Mouse (Mus musculus) kidney, embryonic 15.5 days (tissue): ENCODE results near the gene Hip1r. TPM values are rescaled to one million over a fixed set of nuclear protein-coding genes. Genes with fewer than 3 reads are reported as not detected.

Source experiments
- ATAC-seq: fragments of 200-750 bp; cut with Nextera tagmentation; replicated peaks from 2 replicates; pipeline ENCODE4 v1.8.0; 2017; ENCODE audit warnings: moderate TSS enrichment; ENCODE audit not compliant: low FRiP score
- H3K27ac ChIP-seq: fragments of 300-500 bp; sonication (generic); 2 replicates; pipeline ENCODE4 v1.5.1; 2015; ENCODE audit warnings: mild to moderate bottlenecking, inconsistent platforms
- H3K27me3 ChIP-seq: fragments of 300-500 bp; sonication (generic); 2 replicates; pipeline ENCODE4 v1.6.1; 2015; ENCODE audit warnings: inconsistent platforms
- H3K36me3 ChIP-seq: fragments of 300-500 bp; sonication (generic); 2 replicates; pipeline ENCODE4 v1.6.1; 2015; ENCODE audit warnings: inconsistent platforms
- H3K4me1 ChIP-seq: fragments of 300-500 bp; sonication (generic); 2 replicates; pipeline ENCODE4 v1.6.1; 2015; ENCODE audit warnings: inconsistent platforms
- H3K4me2 ChIP-seq: fragments of 300-500 bp; sonication (generic); 2 replicates; pipeline ENCODE4 v1.6.1; 2015; ENCODE audit warnings: moderate library complexity, mild to moderate bottlenecking, inconsistent platforms
- H3K4me3 ChIP-seq: fragments of 300-500 bp; sonication (generic); replicated peaks from 2 replicates; pipeline ENCODE4 v1.5.1; 2015; ENCODE audit warnings: mild to moderate bottlenecking, inconsistent platforms
- H3K9ac ChIP-seq: fragments of 300-500 bp; sonication (generic); 2 replicates; pipeline ENCODE4 v1.6.1; 2015; ENCODE audit warnings: mild to moderate bottlenecking, inconsistent platforms
- H3K9me3 ChIP-seq: fragments of 300-500 bp; sonication (generic); replicated peaks from 2 replicates; pipeline ENCODE4 v1.6.1; 2016; ENCODE audit warnings: inconsistent platforms
- WGBS: fragments of 180-500 bp; shearing (Covaris S2); methylation state at CpG from one replicate; pipeline ENCODE4 v1.1.7; 2015; ENCODE audit warnings: mixed read lengths; 5-methylcytosine and 5-hydroxymethylcytosine counted together
- polyA plus RNA-seq: library from polyadenylated mRNA; unstranded; fragments of >200 nt; fragmentation: Nextera tagmentation; extraction: Ambion mirVana; gene quantifications from 2 replicates; pipeline ENCODE4 v1.2.1, GENCODE M21; 2015

The Hip1r gene
- polyA plus RNA-seq, 1 experiment from 2014 or later, result 18.2 TPM

DNA sequence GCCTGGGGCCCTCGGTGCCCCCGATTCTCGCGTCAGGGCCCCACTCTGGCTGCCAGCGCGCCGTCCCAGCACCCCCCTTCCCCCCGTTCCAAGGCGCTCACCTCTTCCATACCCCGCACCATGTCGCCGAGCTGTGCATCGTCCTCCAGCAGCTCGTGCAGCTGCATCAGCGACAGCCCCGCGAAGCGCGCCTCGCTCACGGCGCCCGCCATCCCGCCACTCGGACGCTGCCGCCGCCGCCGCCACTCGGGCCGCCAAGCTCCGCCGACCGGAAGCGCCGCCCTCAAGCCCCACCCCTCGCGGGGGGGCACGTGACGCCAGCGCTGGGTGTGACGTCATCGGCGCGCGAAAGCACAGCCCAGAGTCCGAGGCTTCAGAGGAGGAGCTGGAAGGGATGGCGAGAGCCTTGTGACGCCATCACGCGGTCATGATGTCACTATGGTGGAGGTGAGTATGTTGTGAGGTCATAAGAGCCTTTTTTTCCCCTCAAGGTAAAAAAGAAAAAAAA lies 58.6 kb downstream of the Hip1r start, which contains the start of gene Vps37b:
TSS of gene Vps37b (minus strand) at position 270 of the 508 bp plus-strand sequence.
- Histone ChIP-seq H3K27ac (peak within 1 kb of the TSS; percentile 94), H3K4me2 (peak within 1 kb of the TSS; percentile 83), H3K9me3 (no peaks in the 10 kb centered on the region), H3K36me3 (no peaks in the 10 kb centered on the region), H3K4me3 (peak within 1 kb of the TSS; percentile 91), H3K9ac (peak within 1 kb of the TSS; percentile 82), H3K4me1 (peaks cover 47% of the 10 kb centered on the region), H3K27me3 (no peaks in the 10 kb centered on the region)
- ATAC-seq, result peak; percentile 50
- under 1% methylated on average over 52 of the region's 52 CpGs for WGBS

DNA sequence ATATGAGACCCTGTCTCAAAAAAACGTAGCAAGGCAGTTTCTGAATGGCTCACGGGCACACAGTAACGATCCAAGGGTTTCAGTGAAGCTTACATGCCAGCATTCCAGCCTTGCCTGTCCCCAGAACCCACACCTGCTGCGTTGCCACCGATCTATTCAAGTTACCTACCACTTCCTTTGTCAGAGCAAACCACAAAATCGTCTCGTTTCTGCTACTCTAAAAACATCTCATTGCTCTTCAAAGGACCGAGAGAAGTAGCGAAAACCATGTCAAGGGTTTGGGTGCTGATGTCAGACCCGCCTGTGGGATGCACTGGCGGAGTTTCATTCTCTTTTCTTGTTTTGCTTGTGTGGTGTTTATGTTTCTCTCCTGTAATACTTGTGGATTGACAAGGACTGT lies 61.0 kb downstream of the Hip1r start:
- ATAC-seq, result no peak
- WGBS, result 69% methylated on average over 11 of the region's 11 CpGs
- Histone ChIP-seq H3K9ac (no peak overlapping the region), H3K4me3 (no peak overlapping the region), H3K27me3 (no peaks in the 10 kb centered on the region), H3K9me3 (no peaks in the 10 kb centered on the region), H3K27ac (no peak overlapping the region), H3K4me2 (no peak overlapping the region), H3K4me1 (peaks cover 25% of the 10 kb centered on the region), H3K36me3 (no peaks in the 10 kb centered on the region)

DNA sequence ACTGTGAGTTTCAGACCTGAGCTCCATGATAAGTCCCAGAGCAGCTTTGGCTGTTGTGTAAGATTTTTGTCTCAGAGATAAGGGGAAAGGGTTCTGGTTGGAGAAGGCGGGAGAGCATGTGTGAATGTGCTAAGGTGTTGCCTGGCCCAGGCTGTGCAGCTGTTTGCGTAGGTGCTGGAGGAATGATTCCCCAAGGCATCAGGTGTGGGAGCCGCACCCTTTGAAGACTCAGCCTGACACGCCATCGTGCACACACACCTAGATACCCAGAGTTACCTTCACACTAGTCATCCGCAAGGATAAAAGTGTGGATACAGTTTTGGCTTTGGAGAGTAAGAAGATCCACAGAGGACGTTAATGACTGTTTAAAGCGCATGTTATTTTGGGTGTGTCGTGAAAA lies 62.0 kb downstream of the Hip1r start:
- Histone ChIP-seq H3K4me1 (peaks cover 16% of the 10 kb centered on the region), H3K9ac (no peak overlapping the region), H3K9me3 (no peaks in the 10 kb centered on the region), H3K36me3 (no peaks in the 10 kb centered on the region), H3K4me2 (no peak overlapping the region), H3K27me3 (no peaks in the 10 kb centered on the region), H3K4me3 (no peak overlapping the region), H3K27ac (no peak overlapping the region)
- no peak for ATAC-seq
- WGBS, result 85% methylated on average over 9 of the region's 9 CpGs

DNA sequence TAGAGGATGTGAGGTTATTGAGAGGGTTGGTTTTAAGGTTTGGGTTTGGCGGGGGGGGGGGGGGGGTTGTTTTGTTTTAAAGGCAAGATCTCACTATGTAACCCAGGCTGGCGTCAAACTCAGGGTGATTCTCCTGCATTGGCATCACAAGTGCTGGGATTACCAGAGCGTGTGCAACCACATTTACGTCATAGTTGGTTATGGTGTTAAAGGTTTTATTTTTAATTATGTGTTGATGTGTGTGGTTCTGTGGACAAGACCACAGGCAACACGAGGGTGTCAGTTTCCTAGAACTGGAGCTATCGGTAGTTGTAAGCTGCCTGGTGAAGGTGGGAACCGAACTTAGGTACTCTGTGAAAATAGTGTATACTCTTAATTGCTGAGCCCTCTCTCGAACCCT lies 62.4 kb downstream of the Hip1r start:
- Histone ChIP-seq H3K27me3 (no peaks in the 10 kb centered on the region), H3K9me3 (no peaks in the 10 kb centered on the region), H3K27ac (no peak overlapping the region), H3K4me3 (no peak overlapping the region), H3K9ac (no peak overlapping the region), H3K4me1 (peaks cover 12% of the 10 kb centered on the region), H3K4me2 (no peak overlapping the region), H3K36me3 (no peaks in the 10 kb centered on the region)
- ATAC-seq, result no peak
- WGBS, result 72% methylated on average over 8 of the region's 8 CpGs

DNA sequence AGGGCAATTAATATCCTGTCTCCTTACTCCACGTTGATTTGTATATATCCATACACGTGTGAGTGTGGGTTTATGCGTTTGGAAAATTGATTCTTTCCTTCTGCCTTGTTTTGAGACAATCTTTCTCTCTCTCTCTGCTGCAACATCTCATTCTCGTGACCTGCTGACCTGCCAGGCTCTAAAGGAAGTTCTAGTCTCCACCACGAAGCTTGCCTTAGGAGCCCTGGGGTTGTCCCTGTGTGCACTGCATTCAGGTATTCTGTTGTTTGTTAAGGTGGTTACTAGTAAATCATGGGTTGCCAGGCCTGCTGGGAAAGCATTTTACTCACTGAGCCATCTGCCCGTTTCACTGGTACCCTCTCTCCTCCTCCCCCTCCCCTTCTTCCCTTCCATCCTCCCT lies 62.9 kb downstream of the Hip1r start:
- H3K27ac ChIP-seq, result no peak overlapping the region
- WGBS, result 44% methylated on average over 6 of the region's 6 CpGs
- no peaks in the 10 kb centered on the region for H3K36me3 ChIP-seq
- H3K4me3 ChIP-seq, result no peak overlapping the region
- peaks cover 7% of the 10 kb centered on the region; the same call in 1 of the 2 replicates for H3K4me1 ChIP-seq
- no peaks in the 10 kb centered on the region for H3K9me3 ChIP-seq
- H3K9ac ChIP-seq, result no peak overlapping the region
- no peak for ATAC-seq
- no peak overlapping the region for H3K4me2 ChIP-seq
- no peaks in the 10 kb centered on the region for H3K27me3 ChIP-seq

DNA sequence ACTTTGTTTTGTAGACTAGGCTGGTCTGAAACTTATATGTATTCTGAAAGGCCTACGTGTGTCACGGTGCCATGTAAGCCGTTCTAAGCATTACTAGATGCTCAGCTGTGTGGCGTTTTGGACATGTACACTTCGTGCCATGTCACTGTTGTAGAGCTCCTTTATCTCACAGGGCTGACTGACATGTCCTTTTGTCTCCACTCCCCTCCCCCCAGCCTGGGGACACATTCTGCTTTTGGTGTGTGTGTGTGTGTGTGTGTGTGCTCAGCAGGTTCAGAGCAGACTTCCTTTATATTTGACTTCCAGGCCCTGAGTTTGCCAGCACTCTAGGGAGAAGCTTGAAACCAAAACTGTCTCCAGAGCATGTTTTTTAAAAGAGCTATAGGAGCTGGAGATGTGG lies 63.4 kb downstream of the Hip1r start:
- H3K4me3 ChIP-seq, result no peak overlapping the region
- no peaks in the 10 kb centered on the region for H3K9me3 ChIP-seq
- ATAC-seq, result no peak
- H3K4me1 ChIP-seq, result peaks cover 5% of the 10 kb centered on the region; the same call in 1 of the 2 replicates
- no peaks in the 10 kb centered on the region for H3K36me3 ChIP-seq
- H3K4me2 ChIP-seq, result no peak overlapping the region
- H3K27ac ChIP-seq, result no peak overlapping the region
- no peak overlapping the region for H3K9ac ChIP-seq
- 81% methylated on average over 5 of the region's 5 CpGs for WGBS
- no peaks in the 10 kb centered on the region for H3K27me3 ChIP-seq

GRCm38 (mm10) chr5:124039602-124040001 lies 66.2 kb downstream of the Hip1r start:
- H3K4me3 ChIP-seq, result no peak overlapping the region
- WGBS, result 88% methylated on average over 6 of the region's 6 CpGs
- no peaks in the 10 kb centered on the region for H3K27me3 ChIP-seq
- peaks cover 6% of the 10 kb centered on the region; the same call in 1 of the 2 replicates for H3K4me1 ChIP-seq
- no peaks in the 10 kb centered on the region for H3K36me3 ChIP-seq
- H3K4me2 ChIP-seq, result no peak overlapping the region
- no peak for ATAC-seq
- no peak overlapping the region for H3K9ac ChIP-seq
- H3K9me3 ChIP-seq, result no peaks in the 10 kb centered on the region
- no peak overlapping the region for H3K27ac ChIP-seq

DNA sequence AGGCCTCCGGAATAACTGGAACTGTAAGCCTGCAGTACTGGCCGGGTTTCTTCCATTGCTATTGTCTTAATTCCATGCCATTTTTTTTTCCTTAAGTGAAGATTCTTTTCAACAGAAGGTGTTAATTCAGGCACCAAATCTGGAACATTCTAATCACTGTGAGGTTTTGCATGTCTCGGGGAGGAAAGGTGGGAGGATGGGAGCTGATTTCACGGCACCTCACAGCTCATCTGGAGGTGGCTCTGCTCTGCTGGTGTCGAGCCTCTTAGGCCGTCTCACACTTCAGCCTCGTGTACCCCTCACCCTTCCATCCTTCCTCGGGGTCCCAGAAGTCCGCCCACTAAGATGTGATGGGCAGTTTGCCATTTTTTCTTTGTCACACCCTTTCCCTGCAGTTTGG lies 67.7 kb downstream of the Hip1r start:
- Histone ChIP-seq H3K4me1 (peaks cover 6% of the 10 kb centered on the region; the same call in 1 of the 2 replicates), H3K4me3 (no peak overlapping the region), H3K36me3 (no peaks in the 10 kb centered on the region), H3K27me3 (no peaks in the 10 kb centered on the region), H3K4me2 (no peak overlapping the region), H3K27ac (no peak overlapping the region), H3K9me3 (no peaks in the 10 kb centered on the region), H3K9ac (no peak overlapping the region)
- ATAC-seq, result no peak
- 63% methylated on average over 9 of the region's 9 CpGs for WGBS

GRCm38 (mm10) chr5:124043212-124043978 lies 70.0 kb downstream of the Hip1r start:
- H3K36me3 ChIP-seq, result no peaks in the 10 kb centered on the region
- H3K9ac ChIP-seq, result no peak overlapping the region
- H3K27me3 ChIP-seq, result no peaks in the 10 kb centered on the region
- 66% methylated on average over 10 of the region's 10 CpGs for WGBS
- H3K4me1 ChIP-seq, result peaks cover 19% of the 10 kb centered on the region
- no peak for ATAC-seq
- no peak overlapping the region for H3K4me2 ChIP-seq
- peak overlapping the region; percentile 58 for H3K27ac ChIP-seq
- no peak overlapping the region for H3K4me3 ChIP-seq
- H3K9me3 ChIP-seq, result no peaks in the 10 kb centered on the region

GRCm38 (mm10) chr5:124043999-124044398 lies 70.6 kb downstream of the Hip1r start:
- ATAC-seq, result no peak
- no peaks in the 10 kb centered on the region for H3K9me3 ChIP-seq
- H3K4me3 ChIP-seq, result no peak overlapping the region
- 91% methylated on average over 5 of the region's 5 CpGs for WGBS
- H3K27me3 ChIP-seq, result no peaks in the 10 kb centered on the region
- no peak overlapping the region for H3K27ac ChIP-seq
- no peak overlapping the region for H3K9ac ChIP-seq
- no peak overlapping the region for H3K4me2 ChIP-seq
- no peaks in the 10 kb centered on the region for H3K36me3 ChIP-seq
- H3K4me1 ChIP-seq, result peaks cover 20% of the 10 kb centered on the region

DNA sequence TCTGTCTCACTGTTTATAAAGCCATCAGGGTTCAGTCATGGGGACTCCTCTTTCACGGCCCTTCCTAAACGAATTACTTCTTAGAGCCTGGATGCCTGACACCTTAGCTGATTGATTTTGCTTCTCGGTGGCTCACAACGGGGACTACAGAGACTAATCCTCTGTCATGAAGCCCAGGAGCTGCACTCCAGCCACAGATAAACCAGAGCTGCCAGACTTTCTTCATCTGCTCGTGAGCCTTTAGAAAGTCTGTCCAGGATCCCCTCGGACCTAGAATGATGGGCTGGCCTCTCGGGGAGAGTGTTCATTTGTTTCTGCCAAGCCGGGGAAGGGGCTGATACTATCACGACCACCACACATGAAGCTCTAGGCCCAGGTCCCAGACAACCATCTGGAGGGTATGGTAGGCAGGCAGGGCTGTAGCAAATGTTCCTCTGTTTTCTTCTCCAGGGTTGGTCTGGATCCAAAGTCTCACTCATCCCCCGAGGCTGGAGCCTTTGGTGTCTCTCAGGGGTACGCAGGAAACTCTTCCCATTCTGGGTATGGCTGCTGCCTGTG lies 72.1 kb downstream of the Hip1r start:
- Histone ChIP-seq H3K27me3 (no peaks in the 10 kb centered on the region), H3K4me3 (no peak overlapping the region), H3K36me3 (no peaks in the 10 kb centered on the region), H3K27ac (peak overlapping the region; percentile 10; the same call in 1 of the 2 replicates), H3K9me3 (no peaks in the 10 kb centered on the region), H3K9ac (no peak overlapping the region), H3K4me1 (peaks cover 35% of the 10 kb centered on the region), H3K4me2 (no peak overlapping the region)
- ATAC-seq, result no peak
- WGBS, result 33% methylated on average over 11 of the region's 11 CpGs

DNA sequence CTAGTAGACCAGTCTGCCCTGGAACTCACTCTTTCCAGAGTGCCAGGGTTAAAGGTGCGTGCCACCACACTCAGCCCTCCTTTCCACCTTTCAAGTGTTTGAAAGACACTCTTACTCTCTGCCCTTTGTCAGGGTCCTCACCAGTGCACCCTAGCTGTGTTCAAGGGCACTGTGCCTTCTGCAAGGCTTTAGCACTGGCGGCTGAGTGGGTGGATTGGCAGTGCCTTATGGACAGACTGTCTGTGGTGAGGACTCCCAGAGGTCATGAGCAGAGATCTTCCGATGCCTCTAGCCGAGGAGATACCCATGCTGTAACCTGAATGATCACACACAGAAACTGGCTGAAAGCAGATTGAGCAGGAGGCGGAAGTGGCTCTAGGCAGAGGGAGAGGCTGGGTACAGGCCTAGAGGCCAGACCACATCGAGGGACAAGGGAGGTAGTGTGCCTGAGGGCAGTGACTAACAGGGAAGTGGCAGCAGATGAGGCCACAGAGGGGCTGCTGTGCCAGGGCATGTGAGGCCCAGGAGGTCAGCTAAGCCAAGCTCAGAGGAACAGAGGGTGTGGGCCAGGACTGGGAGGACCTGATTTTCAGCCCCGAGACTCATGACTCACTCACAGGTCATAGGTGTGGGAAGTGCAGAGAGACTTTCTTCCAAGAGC lies 73.4 kb downstream of the Hip1r start:
- H3K9ac ChIP-seq, result no peak overlapping the region
- peak; percentile 44; the same call in 1 of the 2 replicates for ATAC-seq
- 72% methylated on average over 7 of the region's 7 CpGs for WGBS

More for the DNA sequence above, 73.4 kb downstream of the Hip1r start:
- Histone ChIP-seq H3K4me2 (no peak overlapping the region), H3K4me3 (no peak overlapping the region), H3K27ac (peak overlapping the region; percentile 58; the same call in 1 of the 2 replicates), H3K27me3 (no peaks in the 10 kb centered on the region), H3K9me3 (no peaks in the 10 kb centered on the region), H3K36me3 (no peaks in the 10 kb centered on the region), H3K4me1 (peaks cover 43% of the 10 kb centered on the region)
